Mouse (Mus musculus): ENCODE data around the gene Uts2r.
A peak's percentile ranks its signal among the peaks of the same experiment; 100 is the strongest.

Uts2r gene

GRCm38 (mm10) chr11:121160636-121161346 is 720 bp downstream of the Uts2r start:
- no peak for DNase-seq (ENCODE audit: low spot score in 2 of 2)

DNA sequence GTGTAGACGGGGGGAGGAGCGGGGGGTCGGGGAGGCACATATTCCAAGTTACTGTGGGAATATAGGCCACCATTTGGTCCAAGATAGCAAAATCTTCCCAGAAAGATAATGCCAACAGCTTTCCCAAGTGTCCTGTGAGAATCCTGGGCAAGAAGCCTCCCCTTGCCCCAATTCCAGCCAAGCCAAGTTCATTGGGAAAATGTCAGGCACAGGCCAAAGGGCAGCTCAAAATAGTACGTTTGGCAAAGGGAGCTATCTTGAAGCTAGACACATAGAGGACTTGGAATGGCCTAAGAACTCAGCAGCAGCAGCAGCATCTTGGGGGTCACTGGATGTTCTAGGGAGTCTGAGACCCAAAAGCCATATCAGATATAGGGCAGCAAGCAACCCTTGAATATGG is 3.7 kb downstream of the Uts2r start:
- no peak for DNase-seq (ENCODE audit: low spot score in 2 of 2)

DNA sequence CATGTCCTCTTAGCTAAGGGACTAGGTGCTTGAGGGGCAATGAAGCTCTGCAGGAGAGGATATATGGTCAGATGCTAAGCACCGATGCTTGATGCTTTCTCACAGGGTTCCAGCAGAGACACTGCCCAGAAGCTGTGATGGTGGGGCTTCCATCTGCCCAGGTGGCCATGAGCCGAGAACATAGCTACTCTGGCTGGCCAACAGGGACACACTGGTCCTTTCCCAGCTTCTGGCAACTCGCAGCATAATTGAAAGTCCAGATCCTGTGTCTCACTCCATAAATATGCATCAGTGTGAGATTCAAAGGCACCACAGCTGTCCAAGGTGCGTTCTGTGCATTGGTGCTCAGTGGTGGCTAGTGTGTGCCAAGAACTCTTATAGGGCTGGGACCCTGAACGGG is 13.1 kb downstream of the Uts2r start:
- DNase-seq (ENCODE audit: low spot score in 2 of 2): no peak

GRCm38 (mm10) chr11:121174234-121174633 is 14.2 kb downstream of the Uts2r start:
- no peak for DNase-seq (ENCODE audit: low spot score in 2 of 2)

GRCm38 (mm10) chr11:121176285-121177270 is 16.5 kb downstream of the Uts2r start:
- DNase-seq (ENCODE audit: low spot score in 2 of 2): no peak

GRCm38 (mm10) chr11:121189681-121190080 is 29.6 kb downstream of the Uts2r start:
- DNase-seq (ENCODE audit: low spot score in 2 of 2): no peak

DNA sequence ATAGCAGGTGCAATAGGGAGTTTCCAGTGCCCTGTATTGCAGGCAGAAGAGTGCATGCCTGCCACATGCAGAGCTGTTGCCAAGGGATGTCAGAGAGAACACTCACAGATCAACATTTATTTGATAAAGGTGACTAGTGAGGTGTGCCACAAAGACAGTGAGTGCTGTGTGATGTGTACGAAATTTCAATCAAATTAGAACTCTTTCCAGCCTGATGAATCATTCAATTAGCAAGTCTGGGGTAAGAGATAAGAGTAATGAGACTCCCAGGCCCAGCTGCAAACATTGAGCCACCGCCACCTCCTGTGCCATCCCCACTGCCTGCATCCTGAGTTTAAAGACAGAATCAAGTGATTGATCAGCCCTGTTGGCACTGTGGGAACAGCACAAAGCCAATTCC is 32.7 kb downstream of the Uts2r start:
- DNase-seq (ENCODE audit: low spot score in 2 of 2): no peak

- DNase-seq (ENCODE audit: low spot score in 2 of 2): no peak
Measured at GRCm38 (mm10) chr11:121193415-121193814, 33.3 kb downstream of the Uts2r start.

- DNase-seq (ENCODE audit: low spot score in 2 of 2): no peak
Measured at GRCm38 (mm10) chr11:121198622-121199021, 38.6 kb downstream of the Uts2r start.

GRCm38 (mm10) chr11:121199851-121200250 is 39.8 kb downstream of the Uts2r start:
- no peak for DNase-seq (ENCODE audit: low spot score in 2 of 2)

DNA sequence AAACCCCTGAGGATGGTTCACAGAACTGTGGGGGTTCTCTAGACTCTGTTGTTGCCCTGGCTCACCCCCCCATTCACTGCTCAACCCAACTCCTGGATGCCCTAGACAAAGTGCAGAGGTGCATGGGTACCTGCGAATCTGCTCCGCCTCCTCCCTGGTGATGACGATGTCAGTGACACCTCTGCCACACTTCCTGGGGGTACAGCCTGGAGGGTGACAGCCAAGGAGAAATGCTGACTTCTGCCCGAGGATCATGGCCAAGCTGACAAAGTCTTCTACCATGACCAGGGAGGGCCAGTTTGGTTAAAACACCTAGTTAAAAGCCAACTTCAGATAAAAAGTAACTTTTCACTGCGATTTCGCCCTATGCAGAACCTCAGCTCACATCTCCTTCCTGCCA is 40.7 kb downstream of the Uts2r start:
- DNase-seq (ENCODE audit: low spot score in 2 of 2): no peak

DNA sequence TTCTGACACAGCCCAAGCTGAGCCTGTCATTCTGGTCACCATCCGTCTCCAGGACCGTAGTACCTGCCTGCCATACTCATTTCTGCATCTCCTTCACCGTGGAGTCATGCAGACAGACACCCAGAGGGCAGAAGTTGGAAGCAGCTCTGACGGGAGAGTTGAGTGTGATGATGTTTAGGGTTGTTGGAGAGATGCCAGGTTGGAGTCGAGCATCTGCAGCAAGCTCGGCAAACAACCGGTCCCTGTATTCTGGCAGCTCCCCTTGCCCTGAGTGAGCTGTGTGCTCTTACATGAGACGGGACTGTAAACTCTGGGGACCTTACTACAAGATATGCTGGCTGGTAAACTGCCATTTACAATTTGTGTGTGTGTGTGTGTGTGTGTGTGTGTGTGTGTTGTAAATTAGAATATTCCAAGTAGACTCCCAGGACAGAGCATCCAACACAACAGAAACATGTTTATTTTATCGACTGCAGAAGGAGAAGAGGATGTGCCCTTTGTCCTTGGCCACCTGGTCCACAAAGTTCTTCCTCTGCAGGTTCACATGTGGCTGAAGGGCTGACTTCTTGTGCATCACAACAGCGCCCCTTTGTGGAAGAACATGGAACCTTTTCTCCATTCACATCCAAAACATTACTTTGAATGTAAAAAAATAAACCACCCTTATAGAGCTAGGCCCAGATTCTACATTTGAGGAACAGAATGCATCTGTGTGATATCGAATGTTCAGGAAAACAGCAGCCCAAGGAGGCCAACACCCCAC is 41.5 kb downstream of the Uts2r start:
- DNase-seq (ENCODE audit: low spot score in 2 of 2): no peak

GRCm38 (mm10) chr11:121203859-121204160 is 43.7 kb downstream of the Uts2r start:
- no peak for DNase-seq (ENCODE audit: low spot score in 2 of 2)

DNA sequence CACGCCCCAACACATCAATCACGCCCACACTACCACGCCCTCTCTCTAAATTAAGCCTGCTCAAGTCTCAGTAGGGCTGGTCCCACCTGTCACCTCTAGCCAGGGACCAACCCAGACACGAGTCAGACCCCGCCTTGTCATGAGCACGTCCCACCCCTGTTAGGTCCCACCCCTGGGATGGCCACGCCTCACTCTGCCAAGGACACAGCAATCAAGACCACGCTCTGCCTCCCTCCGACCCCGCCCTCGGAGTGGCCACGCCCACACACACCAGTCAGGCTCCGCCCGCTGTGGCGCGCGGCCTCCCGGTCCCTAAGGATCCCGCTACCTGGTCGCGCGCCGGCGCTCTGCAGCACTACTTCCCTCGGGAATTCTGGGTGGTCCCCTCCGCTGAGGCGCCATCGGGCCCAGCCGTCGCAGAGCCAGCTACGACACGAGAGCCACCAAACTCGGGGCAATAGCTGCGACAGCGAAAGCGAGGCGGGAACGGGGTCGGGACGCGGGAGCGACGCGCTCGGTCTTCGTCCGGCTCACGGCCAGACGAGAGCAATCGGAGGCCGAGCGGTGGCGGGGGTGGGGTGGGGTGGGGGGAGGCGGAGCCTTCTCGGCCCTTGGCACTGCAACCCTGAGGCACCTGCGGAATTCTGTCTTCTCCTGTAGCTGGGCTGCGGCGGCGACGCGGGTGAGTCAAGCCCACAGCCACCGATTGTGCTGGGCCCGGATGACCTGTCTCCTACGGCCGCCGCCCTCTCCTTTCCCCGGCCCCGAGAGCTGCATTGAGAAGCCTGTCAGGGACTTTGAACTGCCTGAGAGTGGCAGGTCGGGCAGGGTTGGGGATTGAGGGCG is 44.3 kb downstream of the Uts2r start, which contains the start of the genes Hexdc and Ogfod3:
Gene Hexdc (plus strand): TSS at position 273 of the 846 bp plus-strand sequence.
Gene Ogfod3 (minus strand): TSS at position 551 of the 846 bp plus-strand sequence.
- peak; percentile 87 to 91 for DNase-seq (ENCODE audit: low spot score in 2 of 2)

Measured in frontal cortex, postnatal 14 days (tissue).